Mouse (Mus musculus) macrophage (primary cell): ENCODE data around the gene Inpp5a. TPM values are rescaled to one million over a fixed set of nuclear protein-coding genes. Genes with fewer than 3 reads are reported as not detected.
A peak's percentile ranks its signal among the peaks of the same experiment; 100 is the strongest.

Experiments
- H3K27ac ChIP-seq: fragments of 350-480 bp; formaldehyde crosslinking; 2 replicates; pipeline ENCODE4 v1.9.0; 2021
- H3K36me3 ChIP-seq: fragments of 350-480 bp; formaldehyde crosslinking; 2 replicates; pipeline ENCODE4 v1.9.0; 2021; ENCODE audit errors: inconsistent target
- H3K4me3 ChIP-seq: fragments of 350-480 bp; formaldehyde crosslinking; 2 replicates; pipeline ENCODE4 v1.9.0; 2021; ENCODE audit errors: inconsistent target
- H3K79me2 ChIP-seq: fragments of 350-480 bp; formaldehyde crosslinking; 2 replicates; pipeline ENCODE4 v1.9.0; 2021; ENCODE audit errors: inconsistent target
- WGBS: methylation state at CpG from one replicate; pipeline ENCODE4 v1.1.7; 2026; ENCODE audit warnings: inconsistent platforms; ENCODE audit not compliant: missing documents; 5-methylcytosine and 5-hydroxymethylcytosine counted together
- polyA plus RNA-seq: library from polyadenylated mRNA; stranded (reverse); fragments of 250-400 nt; gene quantifications from 3 replicates; pipeline ENCODE4 v1.2.4, GENCODE M21; 2018; ENCODE audit warnings: inconsistent platforms

The Inpp5a gene
- polyA plus RNA-seq, 1 experiment from 2014 or later, result 13.1 TPM

DNA sequence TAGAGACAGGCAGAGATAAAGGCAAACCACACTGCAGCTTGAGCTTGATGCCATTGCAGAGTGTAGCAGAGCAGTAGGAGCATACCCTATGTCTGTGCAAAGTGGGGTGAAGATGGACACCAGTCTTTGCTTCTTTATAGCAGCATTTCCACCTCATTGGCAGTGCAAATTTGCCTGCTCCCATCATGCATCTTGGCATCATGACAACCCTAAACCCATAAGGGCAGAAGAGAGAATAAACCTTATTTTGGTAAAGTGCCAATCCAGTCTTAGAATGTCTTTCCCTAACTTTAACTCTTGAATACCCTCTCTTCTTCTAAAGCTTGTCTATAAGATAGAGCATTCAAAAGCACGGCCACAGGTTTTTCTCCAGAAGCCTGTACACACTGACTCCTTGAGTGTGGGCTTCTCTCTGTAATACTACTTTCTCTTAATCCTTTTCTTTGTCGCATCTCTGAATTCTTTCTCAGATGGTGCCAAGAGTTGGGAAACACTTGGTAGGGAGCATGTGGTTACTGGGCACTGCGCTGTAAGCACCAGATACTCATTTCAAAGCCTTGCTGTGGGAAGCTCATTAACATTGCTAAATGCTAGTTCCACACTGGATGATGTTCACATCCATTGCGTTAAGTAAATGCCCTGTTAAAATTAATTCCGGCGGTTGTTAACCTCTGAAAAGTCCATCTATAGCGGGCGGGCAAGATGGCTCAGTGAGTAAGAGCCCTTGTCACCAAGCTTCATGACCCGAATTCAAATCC is 1.8 kb upstream of the Inpp5a start:
- 84% methylated on average over 9 of the region's 9 CpGs for WGBS
- H3K4me3 ChIP-seq, result no peak overlapping the region
- H3K27ac ChIP-seq, result no peak overlapping the region
- H3K79me2 ChIP-seq, result peaks cover 28% of the 10 kb centered on the region; the same call in 1 of the 2 replicates
- H3K36me3 ChIP-seq, result no peaks in the 10 kb centered on the region

DNA sequence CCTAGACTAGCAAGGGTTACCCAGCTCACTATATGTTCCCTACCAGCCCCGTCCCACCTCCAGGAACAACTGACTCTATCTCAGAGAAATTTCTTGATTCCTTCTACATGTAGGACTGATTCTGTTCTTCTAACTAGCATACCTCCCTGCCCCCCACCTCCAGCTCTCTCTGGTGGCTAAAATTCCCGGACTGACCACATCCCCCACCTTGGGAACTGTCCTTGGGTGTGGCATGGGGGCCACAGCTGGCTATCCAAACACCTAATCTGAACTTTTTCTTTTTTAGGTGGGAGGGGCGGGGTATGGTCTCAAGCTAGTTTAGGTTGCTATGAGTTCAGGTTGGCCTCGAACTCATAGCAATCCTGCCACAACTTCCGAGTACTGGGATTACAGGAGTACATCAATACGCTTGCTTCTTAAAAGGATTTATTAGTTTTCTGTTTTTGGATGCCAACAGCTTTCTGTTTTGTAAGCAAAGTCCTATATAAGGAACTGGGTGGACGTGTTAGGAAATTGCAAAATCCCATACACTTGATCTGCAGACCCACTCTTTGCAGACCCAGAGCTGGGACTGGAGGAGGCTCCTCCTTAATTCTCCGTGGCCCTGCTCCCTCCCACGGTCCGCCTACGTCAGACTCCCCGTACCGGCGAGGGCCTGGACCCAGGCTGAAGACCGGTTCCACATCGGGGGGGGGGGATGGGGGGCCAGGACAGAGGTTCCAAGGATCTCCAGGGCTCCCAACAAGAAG is 814 bp upstream of the Inpp5a start:
- peak overlapping the region; percentile 49 for H3K4me3 ChIP-seq
- no peaks in the 10 kb centered on the region for H3K36me3 ChIP-seq
- 17% methylated on average over 16 of the region's 16 CpGs for WGBS
- H3K79me2 ChIP-seq, result peaks cover 38% of the 10 kb centered on the region; the same call in 1 of the 2 replicates
- peak overlapping the region; percentile 89 for H3K27ac ChIP-seq

DNA sequence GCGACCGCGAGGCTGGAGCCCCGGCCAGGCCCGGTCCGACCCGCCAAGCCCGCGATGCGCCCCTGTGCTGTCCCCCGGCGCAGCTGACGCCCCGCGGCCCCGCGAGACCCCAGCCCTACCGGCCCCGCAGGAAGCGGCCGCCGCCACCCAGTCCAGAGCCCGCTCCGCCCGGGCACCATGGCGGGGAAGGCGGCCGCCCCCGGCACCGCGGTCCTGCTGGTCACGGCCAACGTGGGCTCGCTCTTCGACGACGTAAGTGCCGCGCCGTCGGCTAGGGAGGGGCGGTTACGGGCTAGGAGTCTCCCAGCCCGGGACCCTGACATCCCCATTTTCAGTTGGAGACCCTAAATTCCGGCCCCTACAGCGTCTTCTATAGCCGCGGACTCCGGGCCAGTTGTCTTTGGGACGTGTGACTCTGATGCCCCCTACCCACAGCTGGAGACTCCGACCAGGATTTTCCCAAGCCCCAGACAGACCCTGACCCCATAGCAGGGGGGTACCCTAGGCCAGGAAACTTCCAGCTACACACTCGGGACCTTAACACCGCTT is 378 bp downstream of the Inpp5a start:
- H3K36me3 ChIP-seq, result no peaks in the 10 kb centered on the region
- peak overlapping the region; percentile 52 for H3K4me3 ChIP-seq

DNA sequence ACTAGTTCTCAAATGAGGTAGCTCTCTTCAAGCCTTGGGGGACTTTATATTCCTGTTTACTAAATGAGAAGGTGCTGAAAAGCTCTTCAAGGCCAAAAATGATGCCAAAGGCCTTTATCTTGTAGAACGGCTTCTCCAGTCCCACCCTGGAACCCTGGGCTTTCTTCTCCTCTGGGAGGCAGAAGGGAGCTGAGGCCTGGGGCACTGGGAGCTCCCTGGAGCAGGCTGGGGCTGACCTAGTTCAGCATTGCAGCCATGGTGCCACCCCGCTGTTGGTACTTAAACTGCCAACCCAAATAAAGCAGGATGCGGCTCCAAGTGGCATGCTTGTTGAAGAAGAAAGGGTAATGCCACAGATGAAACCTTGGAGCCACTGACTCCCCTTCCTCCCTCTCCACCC is 1.5 kb downstream of the Inpp5a start:
- peaks cover 60% of the 10 kb centered on the region; the same call in 1 of the 2 replicates for H3K79me2 ChIP-seq
- H3K36me3 ChIP-seq, result no peaks in the 10 kb centered on the region
- 88% methylated on average over 3 of the region's 3 CpGs for WGBS
- no peak overlapping the region for H3K4me3 ChIP-seq
- H3K27ac ChIP-seq, result no peak overlapping the region

More for the DNA sequence above, 378 bp downstream of the Inpp5a start:
- no peak overlapping the region for H3K27ac ChIP-seq
- 1% methylated on average over 48 of the region's 53 CpGs for WGBS
- H3K79me2 ChIP-seq, result peaks cover 49% of the 10 kb centered on the region; the same call in 1 of the 2 replicates

DNA sequence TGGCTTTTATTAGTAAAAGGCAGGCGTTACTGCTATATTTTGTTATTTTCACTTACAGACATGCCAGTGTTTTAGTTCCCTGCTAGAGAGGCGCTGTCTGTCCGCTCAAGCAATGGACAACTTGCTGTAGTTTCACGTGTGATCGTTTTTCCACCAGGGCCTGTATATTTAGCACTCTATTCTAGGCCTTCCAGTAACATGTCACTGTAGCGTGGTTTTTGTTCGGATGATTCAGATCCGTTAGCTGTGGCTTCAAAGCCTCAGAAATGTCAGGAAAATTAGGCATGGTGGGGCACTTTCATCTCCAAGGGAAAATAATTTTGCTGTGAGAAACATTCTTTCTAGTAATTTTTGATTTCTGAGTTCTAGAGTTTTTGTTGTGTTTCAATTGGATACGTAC is 2.0 kb downstream of the Inpp5a start:
- H3K4me3 ChIP-seq, result no peak overlapping the region
- H3K36me3 ChIP-seq, result no peaks in the 10 kb centered on the region
- H3K79me2 ChIP-seq, result peaks cover 66% of the 10 kb centered on the region; the same call in 1 of the 2 replicates
- no peak overlapping the region for H3K27ac ChIP-seq
- WGBS, result 88% methylated on average over 9 of the region's 9 CpGs

DNA sequence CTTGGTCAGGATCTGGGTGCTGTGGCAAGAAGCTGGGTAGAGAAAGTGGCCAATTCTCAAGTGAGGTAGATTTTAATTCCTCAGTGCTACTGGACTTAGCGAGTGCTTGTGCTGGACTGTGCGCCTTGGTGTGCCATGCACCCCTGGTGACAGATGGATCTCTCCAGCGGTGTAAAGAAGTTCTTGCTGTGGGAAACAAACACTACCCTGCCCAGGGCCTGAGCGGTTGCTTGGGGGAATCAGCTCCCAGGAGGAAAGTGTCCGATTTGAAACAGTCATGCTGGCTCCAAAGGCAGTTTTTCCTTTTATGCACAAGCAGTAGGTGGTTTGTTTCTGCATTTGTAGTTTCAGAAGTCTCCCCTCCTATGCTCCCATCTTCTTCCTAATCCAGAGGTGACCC is 2.8 kb downstream of the Inpp5a start:
- 97% methylated on average over 5 of the region's 5 CpGs for WGBS
- Histone ChIP-seq H3K79me2 (peaks cover 73% of the 10 kb centered on the region; the same call in 1 of the 2 replicates), H3K4me3 (no peak overlapping the region), H3K36me3 (no peaks in the 10 kb centered on the region), H3K27ac (no peak overlapping the region)

DNA sequence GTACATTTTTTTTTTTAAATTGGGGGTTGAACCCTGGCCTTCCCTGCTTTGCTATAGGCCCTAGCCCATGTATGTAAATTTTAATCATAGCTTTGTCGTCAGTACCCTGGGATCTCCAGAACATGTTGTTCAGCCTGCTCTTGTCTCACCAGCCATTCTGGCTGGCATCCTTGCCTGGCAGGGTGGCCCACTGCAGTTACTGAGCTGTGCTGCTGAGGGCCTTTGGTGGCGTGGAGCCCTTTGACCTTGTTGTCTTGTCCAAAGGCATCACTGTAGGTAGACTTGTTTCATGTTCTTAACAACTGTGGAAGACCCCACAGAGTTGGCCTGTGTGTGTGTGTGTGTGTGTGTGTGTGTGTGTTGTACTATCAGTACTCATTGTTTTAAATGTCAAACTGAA is 3.2 kb downstream of the Inpp5a start:
- WGBS, result 97% methylated on average over 2 of the region's 2 CpGs
- peaks cover 75% of the 10 kb centered on the region; the same call in 1 of the 2 replicates for H3K79me2 ChIP-seq
- no peaks in the 10 kb centered on the region for H3K36me3 ChIP-seq
- H3K4me3 ChIP-seq, result no peak overlapping the region
- H3K27ac ChIP-seq, result no peak overlapping the region

DNA sequence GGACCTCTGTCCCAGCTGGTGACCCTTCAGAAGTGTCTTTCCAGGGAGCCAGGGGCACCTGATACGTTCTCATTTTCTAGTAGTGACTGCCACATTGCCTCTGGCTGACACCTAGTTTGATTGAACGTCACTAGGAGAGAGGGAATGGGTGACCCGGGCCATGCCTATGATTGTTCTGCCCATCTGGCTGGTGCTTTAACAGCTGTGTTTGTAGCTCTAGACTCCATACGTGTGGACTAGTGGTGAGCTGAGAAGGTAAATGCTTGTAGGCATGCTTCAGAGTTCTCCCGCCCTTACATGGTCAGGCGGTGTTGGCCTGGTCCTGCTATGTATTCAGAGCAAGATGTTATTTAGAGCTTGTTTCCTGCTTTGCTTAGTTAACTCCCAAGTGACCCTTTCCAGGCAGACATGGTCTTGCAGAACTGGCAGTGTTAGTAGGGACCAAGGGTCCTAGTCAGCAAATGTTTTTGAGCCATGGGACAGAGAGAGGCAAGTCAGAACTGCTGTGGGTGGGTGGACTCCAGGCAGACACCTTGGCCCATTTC is 3.9 kb downstream of the Inpp5a start:
- Histone ChIP-seq H3K4me3 (no peak overlapping the region), H3K36me3 (no peaks in the 10 kb centered on the region), H3K27ac (no peak overlapping the region), H3K79me2 (peaks cover 82% of the 10 kb centered on the region; the same call in 1 of the 2 replicates)
- WGBS, result 91% methylated on average over 6 of the region's 6 CpGs

DNA sequence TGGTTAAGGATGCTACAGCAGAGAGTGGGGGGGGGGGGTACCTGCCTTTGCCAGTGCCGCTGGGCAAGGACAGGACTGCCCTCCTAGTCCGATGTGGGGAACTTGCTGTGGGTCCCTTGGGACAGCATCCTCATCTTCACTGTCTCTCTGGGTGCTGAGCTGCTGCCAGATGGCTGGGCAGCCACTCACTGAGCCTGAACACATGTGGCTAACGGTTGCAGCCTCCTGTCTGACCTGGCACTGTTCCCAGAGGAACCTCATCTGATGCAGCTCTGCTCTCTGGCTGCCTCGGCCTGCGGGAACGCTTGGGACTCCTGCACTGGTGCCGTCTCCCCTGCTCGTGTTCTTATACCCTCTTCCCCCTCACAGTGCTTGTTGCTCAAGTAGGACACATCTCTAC is 8.6 kb downstream of the Inpp5a start:
- H3K36me3 ChIP-seq, result no peaks in the 10 kb centered on the region
- WGBS, result 27% methylated on average over 8 of the region's 8 CpGs
- no peak overlapping the region for H3K4me3 ChIP-seq
- H3K27ac ChIP-seq, result no peak overlapping the region
- H3K79me2 ChIP-seq, result peaks cover 76% of the 10 kb centered on the region; the same call in 1 of the 2 replicates

DNA sequence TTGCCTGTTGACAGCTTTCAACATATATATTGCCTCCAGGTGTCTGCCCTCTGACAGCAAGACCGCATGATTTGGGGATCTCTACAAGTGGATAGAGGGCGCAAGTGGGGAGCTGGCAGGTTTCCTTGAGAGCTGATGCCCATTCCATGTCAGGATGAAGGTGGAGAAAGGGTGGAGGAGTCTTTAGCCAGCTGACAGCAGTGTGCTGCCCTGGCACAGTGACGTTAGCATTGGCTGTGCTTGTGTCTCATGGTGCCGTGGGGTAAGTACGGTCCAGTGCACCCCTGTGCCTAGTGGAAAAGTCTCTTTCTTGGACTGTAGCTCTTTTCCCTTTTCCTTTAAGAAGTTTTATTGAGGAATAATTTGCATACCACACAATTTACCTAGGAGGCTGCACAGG is 9.2 kb downstream of the Inpp5a start:
- H3K4me3 ChIP-seq, result no peak overlapping the region
- H3K27ac ChIP-seq, result no peak overlapping the region
- H3K79me2 ChIP-seq, result peaks cover 70% of the 10 kb centered on the region; the same call in 1 of the 2 replicates
- 87% methylated on average over 5 of the region's 5 CpGs for WGBS
- H3K36me3 ChIP-seq, result no peaks in the 10 kb centered on the region

DNA sequence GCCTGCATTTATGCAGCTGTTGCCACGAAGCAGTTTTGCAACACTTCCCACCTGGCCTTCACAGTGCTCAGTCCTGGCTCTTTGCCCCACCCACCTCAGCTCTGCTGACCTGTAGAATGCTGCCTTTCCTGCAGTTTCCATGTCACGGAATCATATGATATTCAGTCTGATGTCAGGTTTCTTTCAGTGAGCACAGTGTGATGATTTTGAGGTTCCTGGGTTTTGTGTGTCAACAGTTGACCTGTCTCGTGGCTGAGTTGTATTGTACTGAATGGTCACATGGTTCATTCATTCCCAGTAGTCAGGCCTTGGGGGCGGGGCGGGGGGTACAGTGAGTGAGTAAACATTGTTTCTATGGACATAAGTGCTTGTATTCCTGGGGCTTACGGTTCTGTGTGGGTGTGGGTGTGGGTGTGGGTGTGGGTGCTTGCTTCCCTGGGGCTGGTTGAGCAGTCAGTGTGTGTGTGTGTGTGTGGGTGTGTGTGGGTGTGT is 9.7 kb downstream of the Inpp5a start:
- no peak overlapping the region for H3K27ac ChIP-seq
- no peak overlapping the region for H3K4me3 ChIP-seq
- H3K36me3 ChIP-seq, result no peaks in the 10 kb centered on the region
- WGBS, result 79% methylated on average over 5 of the region's 6 CpGs
- peaks cover 65% of the 10 kb centered on the region; the same call in 1 of the 2 replicates for H3K79me2 ChIP-seq

DNA sequence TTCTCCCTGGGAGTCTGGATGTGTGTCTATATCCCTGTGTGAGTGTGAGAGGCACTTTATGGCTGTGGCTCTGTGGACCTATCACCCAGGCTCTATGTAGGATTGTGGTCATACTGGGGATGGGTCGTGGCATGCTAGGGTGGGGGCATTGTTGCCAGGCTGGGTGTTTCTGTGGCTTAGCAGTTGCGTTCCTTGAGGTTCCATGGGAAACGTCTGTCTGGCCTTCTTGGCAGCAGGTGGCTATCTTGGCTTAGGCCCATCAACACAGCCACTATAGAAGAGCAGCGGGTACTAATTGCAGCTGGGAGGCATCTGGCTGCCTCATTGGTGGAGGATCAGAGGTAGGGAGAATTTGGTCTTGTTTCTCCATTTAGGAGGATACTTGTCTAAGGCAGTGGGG is 10.7 kb downstream of the Inpp5a start:
- WGBS, result 68% methylated on average over 4 of the region's 4 CpGs
- Histone ChIP-seq H3K36me3 (no peaks in the 10 kb centered on the region), H3K27ac (no peak overlapping the region), H3K4me3 (no peak overlapping the region), H3K79me2 (peaks cover 62% of the 10 kb centered on the region; the same call in 1 of the 2 replicates)

DNA sequence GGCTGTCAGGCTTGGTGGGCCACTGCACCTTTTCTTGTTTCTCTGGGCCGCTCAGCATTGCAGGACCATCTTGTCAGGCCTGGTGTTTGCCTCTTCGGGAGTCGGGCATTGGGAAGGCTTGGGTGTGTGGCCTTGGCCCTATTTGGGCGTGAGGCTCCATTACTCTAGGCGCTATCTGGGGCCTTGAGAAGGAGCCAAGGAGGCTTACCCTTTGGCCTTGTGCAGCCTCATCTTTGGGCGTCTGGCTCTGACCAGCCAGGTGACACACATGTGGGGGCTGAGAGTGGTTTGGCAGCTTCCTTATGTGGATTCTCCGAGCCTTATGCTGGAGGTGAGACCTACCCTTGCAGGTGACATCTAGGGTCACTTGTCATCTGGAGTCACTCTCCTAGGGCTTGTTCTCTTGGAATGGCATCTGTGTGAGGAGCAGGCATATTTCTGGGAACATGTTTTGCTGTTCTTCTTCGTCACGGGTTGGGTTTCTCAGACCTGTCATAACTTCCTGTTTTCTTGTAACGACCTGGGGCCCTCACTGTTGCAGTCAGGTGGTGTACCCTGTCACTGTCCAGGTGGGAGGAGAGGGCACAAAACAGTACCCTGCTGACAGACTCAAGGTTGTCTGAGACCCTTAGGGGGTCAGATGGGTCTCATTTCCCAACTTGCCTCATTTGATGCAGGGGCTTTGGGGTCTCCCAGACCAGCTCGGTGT is 11.2 kb downstream of the Inpp5a start:
- WGBS, result 67% methylated on average over 9 of the region's 11 CpGs
- Histone ChIP-seq H3K36me3 (no peaks in the 10 kb centered on the region), H3K4me3 (no peak overlapping the region), H3K27ac (no peak overlapping the region), H3K79me2 (peaks cover 61% of the 10 kb centered on the region; the same call in 1 of the 2 replicates)

DNA sequence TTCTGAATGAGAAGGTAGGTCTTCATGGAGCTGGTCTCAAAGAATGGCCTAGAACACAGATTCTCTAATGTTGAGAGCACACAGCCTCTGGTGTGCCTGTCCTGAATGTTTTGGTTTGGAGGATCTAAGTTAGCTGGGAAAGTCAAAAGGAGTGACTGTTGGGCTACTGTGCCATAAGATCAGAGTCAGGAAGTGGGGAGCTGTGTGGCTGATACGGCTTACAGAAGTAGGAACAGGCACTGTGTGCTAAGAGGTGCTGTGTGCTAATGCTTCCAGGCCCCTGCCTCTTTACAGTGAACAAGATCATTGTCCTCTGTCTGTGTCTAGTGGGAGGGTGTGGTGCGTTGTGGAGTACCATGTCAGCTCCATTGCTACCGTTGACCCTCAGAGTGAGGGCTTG is 12.0 kb downstream of the Inpp5a start:
- no peak overlapping the region for H3K27ac ChIP-seq
- 76% methylated on average over 3 of the region's 3 CpGs for WGBS
- H3K79me2 ChIP-seq, result peaks cover 57% of the 10 kb centered on the region; the same call in 1 of the 2 replicates
- H3K36me3 ChIP-seq, result no peaks in the 10 kb centered on the region
- no peak overlapping the region for H3K4me3 ChIP-seq
